Mouse (Mus musculus) kidney, adult 2 months (tissue): ENCODE data around the gene Lyzl4.

Experiments
- CTCF ChIP-seq: fragments of 200-500 bp; conservative IDR thresholded peaks from 2 replicates; pipeline ENCODE4 v1.5.1; 2011; ENCODE audit warnings: low read depth, mild to moderate bottlenecking, control low read depth, low read length, moderate library complexity, mixed read lengths; ENCODE audit not compliant: insufficient read depth, insufficient read length
- POLR2A ChIP-seq: fragments of 200-500 bp; IDR thresholded peaks from one replicate; pipeline ENCODE4 v1.6.1; 2011; ENCODE audit warnings: low read depth, low read length, control low read depth

DNA sequence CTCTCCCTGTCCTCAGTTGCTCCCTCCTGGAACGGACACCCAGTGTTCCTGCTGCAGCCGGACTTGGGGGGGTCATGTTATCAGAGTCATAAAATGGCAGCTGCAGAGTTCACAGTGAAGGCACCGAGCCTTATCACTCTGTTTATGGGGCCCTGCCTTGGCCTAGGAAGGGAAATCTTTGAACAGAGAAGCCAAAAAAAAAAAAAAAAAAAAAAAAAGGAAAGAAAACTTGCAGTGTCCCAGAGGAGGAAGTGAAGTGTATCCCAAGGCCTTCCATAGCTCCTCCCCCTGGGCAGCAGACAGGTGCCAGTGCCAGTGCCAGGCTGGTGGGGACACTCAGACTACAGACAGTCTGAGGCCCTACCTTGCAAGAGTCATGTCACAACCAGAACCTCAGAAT, 3.0 kb upstream of the Lyzl4 start:
- TF ChIP-seq POLR2A (no peak), CTCF (no peak)
